Mouse (Mus musculus) MEL (cell line): ENCODE measurements around the gene Mrps35. TPM values are rescaled to one million over a fixed set of nuclear protein-coding genes. Genes with fewer than 3 reads are reported as not detected.
A peak's percentile ranks its signal among the peaks of the same experiment; 100 is the strongest.

ENCODE experiments used
- DNase-seq: peaks from one replicate; pipeline ENCODE4 v3.0.0; 2011; ENCODE audit warnings: low read depth, low spot score
- H3K27ac ChIP-seq: 2 replicates; pipeline ENCODE4 v1.5.1; 2012; ENCODE audit warnings: low read depth, mild to moderate bottlenecking, control low read depth, low read length, moderate library complexity; ENCODE audit not compliant: control insufficient read depth
- H3K27me3 ChIP-seq, 2 experiments: fragments of 150-350 bp in 1 of 2; sonication (generic) in 1 of 2; 2 replicates each; pipeline ENCODE4 v1.6.1; 2012; ENCODE audit warnings: low read length in 2 of 2, mild to moderate bottlenecking in 2 of 2, improper control_type of control experiment in 1 of 2, moderate library complexity in 1 of 2; ENCODE audit not compliant: insufficient read depth in 2 of 2, control insufficient read depth in 1 of 2
- H3K36me3 ChIP-seq, 2 experiments: 2 replicates each; pipeline ENCODE4 v1.6.1; 2012 to 2014; ENCODE audit warnings: low read length in 2 of 2, improper control_type of control experiment in 1 of 2, inconsistent platforms in 1 of 2, mild to moderate bottlenecking in 1 of 2; ENCODE audit not compliant: insufficient read depth in 2 of 2, control insufficient read depth in 1 of 2
- H3K4me1 ChIP-seq, 2 experiments: fragments of 150-350 bp in 1 of 2; sonication (generic) in 1 of 2; 2 replicates each; pipeline ENCODE4 v1.6.1; 2012; ENCODE audit warnings: low read length in 2 of 2, improper control_type of control experiment in 1 of 2, mild to moderate bottlenecking in 1 of 2; ENCODE audit not compliant: insufficient read depth in 2 of 2, control insufficient read depth in 1 of 2
- H3K4me3 ChIP-seq, 2 experiments: fragments of 150-350 bp in 1 of 2; sonication (generic) in 1 of 2; 2 replicates each; pipeline ENCODE4 v1.5.1; 2012; ENCODE audit warnings: low read depth in 2 of 2, low read length in 2 of 2, mild to moderate bottlenecking in 2 of 2, moderate library complexity in 2 of 2, control low read depth in 1 of 2, improper control_type of control experiment in 1 of 2; ENCODE audit not compliant: control insufficient read depth in 1 of 2, insufficient read depth in 1 of 2
- H3K79me2 ChIP-seq: 2 replicates; pipeline ENCODE4 v1.6.1; 2012; ENCODE audit warnings: mild to moderate bottlenecking, low read length, moderate library complexity; ENCODE audit not compliant: control insufficient read depth, poor library complexity, insufficient read depth
- H3K9ac ChIP-seq: 2 replicates; pipeline ENCODE4 v1.6.1; 2012; ENCODE audit warnings: low read depth, mild to moderate bottlenecking, control low read depth, low read length, moderate library complexity; ENCODE audit not compliant: control insufficient read depth, poor library complexity, severe bottlenecking
- H3K9me3 ChIP-seq: fragments of 150-350 bp; sonication (generic); replicated peaks from 2 replicates; pipeline ENCODE4 v1.6.1; 2012; ENCODE audit warnings: mild to moderate bottlenecking, low read length, improper control_type of control experiment, moderate library complexity; ENCODE audit not compliant: insufficient read depth
- CTCF ChIP-seq, 3 experiments: IDR thresholded peaks in 2 of 3; conservative IDR thresholded peaks in 1 of 3; 2 replicates each; pipeline ENCODE4 v1.5.1; 2011 to 2012; ENCODE audit warnings: low read length in 3 of 3, low read depth in 2 of 3, mild to moderate bottlenecking in 2 of 3, improper control_type of control experiment in 1 of 3, inconsistent platforms in 1 of 3, mixed read lengths in 1 of 3, moderate library complexity in 1 of 3; ENCODE audit not compliant: control insufficient read depth in 1 of 3, insufficient read depth in 1 of 3, poor library complexity in 1 of 3, severe bottlenecking in 1 of 3
- ETS1 ChIP-seq: IDR thresholded peaks from 2 replicates; pipeline ENCODE4 v1.6.1; 2012; ENCODE audit warnings: low read depth, mild to moderate bottlenecking, inconsistent platforms, low read length, improper control_type of control experiment, moderate library complexity
- JUND ChIP-seq: IDR thresholded peaks from 2 replicates; pipeline ENCODE4 v1.6.1; 2011; ENCODE audit warnings: low read depth, mild to moderate bottlenecking, improper control_type of control experiment, low read length
- MAFK ChIP-seq: IDR thresholded peaks from 2 replicates; pipeline ENCODE4 v1.6.1; 2011; ENCODE audit warnings: low read depth, mild to moderate bottlenecking, low read length, improper control_type of control experiment, borderline replicate concordance
- MAX ChIP-seq: IDR thresholded peaks from 2 replicates; pipeline ENCODE4 v1.6.1; 2011; ENCODE audit warnings: low read length, improper control_type of control experiment
- MEF2A ChIP-seq: IDR thresholded peaks from 2 replicates; pipeline ENCODE4 v1.6.1; 2014; ENCODE audit warnings: low read depth, mild to moderate bottlenecking, inconsistent platforms, low read length, improper control_type of control experiment; ENCODE audit not compliant: poor library complexity, insufficient replicate concordance, severe bottlenecking; ENCODE audit errors: extremely low read depth
- MXI1 ChIP-seq: IDR thresholded peaks from 2 replicates; pipeline ENCODE4 v1.6.1; 2011; ENCODE audit warnings: mild to moderate bottlenecking, low read depth, low read length, improper control_type of control experiment
- MYB ChIP-seq: IDR thresholded peaks from 2 replicates; pipeline ENCODE4 v1.6.1; 2011; ENCODE audit warnings: mild to moderate bottlenecking, low read depth, low read length, improper control_type of control experiment
- MYC ChIP-seq: IDR thresholded peaks from 2 replicates; pipeline ENCODE4 v1.6.1; 2011; ENCODE audit warnings: low read depth, mild to moderate bottlenecking, low read length, improper control_type of control experiment, moderate library complexity
- NELFE ChIP-seq: IDR thresholded peaks from 2 replicates; pipeline ENCODE4 v1.6.1; 2011; ENCODE audit warnings: low read depth, low read length, improper control_type of control experiment
- NRF1 ChIP-seq: IDR thresholded peaks from 2 replicates; pipeline ENCODE4 v1.6.1; 2014; ENCODE audit warnings: low read depth, mild to moderate bottlenecking, inconsistent platforms, low read length, improper control_type of control experiment, moderate library complexity; ENCODE audit not compliant: poor library complexity, insufficient read depth, severe bottlenecking
- POLR2AphosphoS2 ChIP-seq: IDR thresholded peaks from 2 replicates; pipeline ENCODE4 v1.6.1; 2011; ENCODE audit warnings: low read length, improper control_type of control experiment
- RAD21 ChIP-seq: IDR thresholded peaks from 2 replicates; pipeline ENCODE4 v1.6.1; 2011; ENCODE audit warnings: mild to moderate bottlenecking, low read depth, low read length, improper control_type of control experiment
- SMC3 ChIP-seq: IDR thresholded peaks from 2 replicates; pipeline ENCODE4 v1.6.1; 2011; ENCODE audit warnings: low read depth, low read length, improper control_type of control experiment
- TAL1 ChIP-seq: IDR thresholded peaks from 2 replicates; pipeline ENCODE4 v1.6.1; 2012; ENCODE audit warnings: mild to moderate bottlenecking, inconsistent platforms, low read length, moderate library complexity, mixed read lengths
- TBP ChIP-seq: IDR thresholded peaks from 2 replicates; pipeline ENCODE4 v1.8.0; 2011; ENCODE audit warnings: low read depth, low read length, improper control_type of control experiment
- TCF12 ChIP-seq: IDR thresholded peaks from 2 replicates; pipeline ENCODE4 v1.6.1; 2014; ENCODE audit warnings: low read depth, mild to moderate bottlenecking, inconsistent platforms, low read length, improper control_type of control experiment, moderate library complexity
- UBTF ChIP-seq: IDR thresholded peaks from 2 replicates; pipeline ENCODE4 v1.6.1; 2012; ENCODE audit warnings: low read depth, mild to moderate bottlenecking, inconsistent platforms, low read length, improper control_type of control experiment, moderate library complexity, borderline replicate concordance; ENCODE audit not compliant: insufficient read depth
- USF1 ChIP-seq: IDR thresholded peaks from 2 replicates; pipeline ENCODE4 v1.6.1; 2014; ENCODE audit warnings: low read depth, mild to moderate bottlenecking, inconsistent platforms, low read length, improper control_type of control experiment, moderate library complexity
- USF2 ChIP-seq, 2 experiments: IDR thresholded peaks; 2 replicates each; pipeline ENCODE4 v1.6.1; 2011 to 2012; ENCODE audit warnings: improper control_type of control experiment in 2 of 2, low read length in 2 of 2, borderline replicate concordance in 1 of 2, inconsistent platforms in 1 of 2, low read depth in 1 of 2, mild to moderate bottlenecking in 1 of 2; ENCODE audit not compliant: insufficient read depth in 1 of 2
- ZC3H11A ChIP-seq: IDR thresholded peaks from 2 replicates; pipeline ENCODE4 v1.6.1; 2012; ENCODE audit warnings: low read depth, mild to moderate bottlenecking, inconsistent platforms, low read length, improper control_type of control experiment
- ZMIZ1 ChIP-seq: IDR thresholded peaks from 2 replicates; pipeline ENCODE4 v1.6.1; 2012; ENCODE audit warnings: low read depth, mild to moderate bottlenecking, inconsistent platforms, low read length, improper control_type of control experiment, moderate library complexity
- polyA plus RNA-seq, 2 experiments: library from polyadenylated mRNA; stranded (reverse) in 1 of 2; unstranded in 1 of 2; fragments of >175 nt in 1 of 2; fragments of >200 nt in 1 of 2; gene quantifications; 2 replicates each; pipeline versions ENCODE4 v1.2.1 to v1.2.4; 2012; ENCODE audit warnings: low replicate concordance in 2 of 2, low read depth in 1 of 2; ENCODE audit not compliant: insufficient read length in 2 of 2, insufficient read depth in 1 of 2, missing spikeins in 1 of 2
- total RNA-seq: library from RNA; depleted of rRNA; stranded (reverse); fragments of 300-350 nt; gene quantifications from 2 replicates; pipeline ENCODE4 v1.2.3, GENCODE M21; 2012

Gene Mrps35
- total and polyA plus RNA-seq, 3 experiments: 99.0 to 148 TPM; not detected in 1

- DNase-seq: peak; percentile 59
- H3K27me3 ChIP-seq: no peaks in the 10 kb centered on the region
- H3K36me3 ChIP-seq: no peaks in the 10 kb centered on the region
- no peak overlapping the region for H3K4me3 ChIP-seq
- H3K9ac ChIP-seq: no peak overlapping the region
- no peaks in the 10 kb centered on the region for H3K79me2 ChIP-seq
- H3K9me3 ChIP-seq: no peaks in the 10 kb centered on the region
- no peak overlapping the region for H3K27ac ChIP-seq
- TF ChIP-seq JUND (no peak), MYC (no peak), RAD21 (peak; percentile 86), SMC3 (peak; percentile 71), ZC3H11A (peak; percentile 75), MAFK (no peak), CTCF (IDR thresholded peaks at IDR 0.05 in 2 of 3, conservative IDR thresholded peaks at IDR 0.05 in 1 of 3; ENCODE audit: control insufficient read depth in 1 of 3, insufficient read depth in 1 of 3, low read depth in 2 of 3, low read length in 3 of 3, poor library complexity in 1 of 3, severe bottlenecking in 1 of 3) (peak; percentile 77 to 97 (median 83)), MAX (no peak)
- no peaks in the 10 kb centered on the region for H3K4me1 ChIP-seq
Observed at GRCm38 (mm10) chr6:147008148-147008547, 34.4 kb upstream of the Mrps35 start.

GRCm38 (mm10) chr6:147010358-147010757 lies 32.2 kb upstream of the Mrps35 start:
- no peak overlapping the region for H3K9ac ChIP-seq
- H3K79me2 ChIP-seq: no peaks in the 10 kb centered on the region
- H3K36me3 ChIP-seq: no peaks in the 10 kb centered on the region
- H3K9me3 ChIP-seq: no peaks in the 10 kb centered on the region
- DNase-seq: no peak
- TF ChIP-seq MAX (no peak), USF1 (no peak), MXI1 (no peak), ZMIZ1 (no peak), MAFK (no peak), MYB (no peak), POLR2AphosphoS2 (no peak), TCF12 (no peak), TBP (no peak), TAL1 (no peak), MEF2A (no peak), ETS1 (no peak), NELFE (no peak), USF2 (IDR thresholded peaks at IDR 0.05; ENCODE audit: borderline replicate concordance in 1 of 2, insufficient read depth in 1 of 2, low read depth in 1 of 2, low read length in 2 of 2) (no peak), UBTF (no peak), NRF1 (no peak)
- H3K4me3 ChIP-seq: no peak overlapping the region
- no peak overlapping the region for H3K27ac ChIP-seq
- no peaks in the 10 kb centered on the region for H3K27me3 ChIP-seq
- H3K4me1 ChIP-seq: no peaks in the 10 kb centered on the region
